Mouse (Mus musculus) embryonic fibroblast, embryonic 13.5 days (primary cell): Measurements from ENCODE around the gene Usp40.
A peak's percentile ranks its signal among the peaks of the same experiment; 100 is the strongest.

Experiments
- CTCF ChIP-seq: IDR thresholded peaks from 2 replicates; pipeline ENCODE4 v1.5.1; 2011; ENCODE audit warnings: mild to moderate bottlenecking, control low read depth, low read length, moderate library complexity, borderline replicate concordance; ENCODE audit not compliant: insufficient read depth
- POLR2A ChIP-seq: IDR thresholded peaks from 2 replicates; pipeline ENCODE4 v1.6.1; 2011; ENCODE audit warnings: low read depth, mild to moderate bottlenecking, control low read depth, low read length, moderate library complexity

- TF ChIP-seq POLR2A (no peak), CTCF (peak; percentile 60; the same call in 1 of the 2 replicates)
Measured at GRCm38 (mm10) chr1:87936516-87936915, 71.8 kb downstream of the Usp40 start.
